Mouse (Mus musculus) midbrain, embryonic 10.5 days (tissue): ENCODE data around the gene Lmo1. TPM values are rescaled to one million over a fixed set of nuclear protein-coding genes. Genes with fewer than 3 reads are reported as not detected.
"Not testable (repeated sequence)": the region's sequence is repeated elsewhere in the genome, so short reads cannot be mapped to it uniquely, and the experiment has no call there.

ENCODE experiments used
- DNase-seq: peaks from one replicate; pipeline ENCODE4 v3.0.0-alpha.2; 2017; ENCODE audit warnings: low spot score
- H3K27ac ChIP-seq: fragments of 300-500 bp; sonication (generic); replicated peaks from 2 replicates; pipeline ENCODE4 v1.5.1; 2016; ENCODE audit warnings: mild to moderate bottlenecking
- H3K27me3 ChIP-seq: fragments of 300-500 bp; sonication (generic); 2 replicates; pipeline ENCODE4 v1.6.1; 2016; ENCODE audit warnings: low read depth, mild to moderate bottlenecking; ENCODE audit not compliant: poor library complexity, severe bottlenecking
- H3K36me3 ChIP-seq: fragments of 300-500 bp; sonication (generic); 2 replicates; pipeline ENCODE4 v1.6.1; 2016; ENCODE audit warnings: mild to moderate bottlenecking, moderate library complexity
- H3K4me1 ChIP-seq: fragments of 300-500 bp; sonication (generic); 2 replicates; pipeline ENCODE4 v1.6.1; 2016
- H3K4me3 ChIP-seq: fragments of 300-500 bp; sonication (generic); 2 replicates; pipeline ENCODE4 v1.5.1; 2016; ENCODE audit warnings: mild to moderate bottlenecking, moderate library complexity
- H3K9me3 ChIP-seq: fragments of 300-500 bp; sonication (generic); replicated peaks from 2 replicates; pipeline ENCODE4 v1.6.1; 2016; ENCODE audit warnings: mild to moderate bottlenecking
- WGBS: fragments of 180-500 bp; shearing (Covaris S2); methylation state at CpG from one replicate; pipeline ENCODE4 v1.1.7; 2016; 5-methylcytosine and 5-hydroxymethylcytosine counted together
- polyA plus RNA-seq: library from polyadenylated mRNA; unstranded; fragments of >200 nt; fragmentation: Nextera tagmentation; extraction: Ambion mirVana; gene quantifications from 2 replicates; pipeline ENCODE4 v1.2.1, GENCODE M21; 2016

Lmo1 gene
- polyA plus RNA-seq, 1 experiment from 2014 or later, result 34.8 TPM

DNA sequence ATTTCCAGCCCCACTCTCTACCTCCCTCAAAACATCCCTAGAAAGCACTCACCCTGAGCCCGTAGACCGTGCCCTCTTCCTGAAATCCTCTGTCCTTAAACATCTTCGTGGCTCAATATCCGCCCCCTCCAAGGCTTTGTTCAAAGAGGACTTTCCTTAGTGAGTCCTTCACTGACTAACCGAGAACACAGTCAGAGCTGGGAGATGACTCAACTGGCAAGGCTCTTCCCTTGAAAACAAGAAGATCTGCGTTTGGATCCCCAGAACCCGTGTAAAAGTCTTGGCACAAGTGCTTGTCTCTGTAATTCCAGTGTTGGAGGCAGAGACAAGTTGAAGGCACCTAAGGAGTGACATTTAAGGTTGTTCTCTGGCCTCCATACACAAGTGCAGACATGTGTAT is 80.7 kb downstream of the Lmo1 start:
- Histone ChIP-seq H3K9me3 (no peaks in the 10 kb centered on the region), H3K4me1 (peaks cover 6% of the 10 kb centered on the region), H3K27me3 (no peaks in the 10 kb centered on the region), H3K36me3 (no peaks in the 10 kb centered on the region), H3K4me3 (no peak overlapping the region), H3K27ac (no peak overlapping the region)
- DNase-seq, result no peak
- WGBS, result no CpG with 5 or more reads among the region's 7 CpGs

DNA sequence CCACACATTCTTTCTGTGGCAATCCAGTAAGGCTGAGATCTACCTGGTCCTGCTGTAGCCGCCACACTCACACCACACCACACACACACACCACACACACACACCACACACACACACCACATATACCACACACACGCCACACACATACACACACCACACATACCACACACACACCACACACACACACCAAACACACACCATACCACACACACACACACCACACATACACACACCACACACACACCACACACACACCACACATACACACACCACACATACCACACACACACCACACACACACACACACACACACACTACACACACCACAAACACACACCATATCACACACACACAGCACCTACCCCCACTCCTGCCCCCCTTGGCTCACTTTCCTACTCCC is 83.7 kb downstream of the Lmo1 start:
- not testable (repeated sequence) for H3K4me1 ChIP-seq, H3K36me3 ChIP-seq, DNase-seq, H3K27ac ChIP-seq, H3K9me3 ChIP-seq, H3K4me3 ChIP-seq, H3K27me3 ChIP-seq
- WGBS, result no CpG with 5 or more reads among the region's 2 CpGs

Other genes with a start within 250 kb of the Lmo1 start
- gene Nlrp10, start 245.0 kb downstream of the Lmo1 start, polyA plus RNA-seq, result not detected in 2 replicates
- gene Eif3f, start 240.8 kb downstream of the Lmo1 start, polyA plus RNA-seq, result 75.4 and 76.0 TPM in 2 replicates
- gene Tub, start 224.9 kb downstream of the Lmo1 start, polyA plus RNA-seq, result 5.4 and 8.9 TPM in 2 replicates
- gene Ric3, start 91.9 kb downstream of the Lmo1 start, polyA plus RNA-seq, result 19.8 and 23.4 TPM in 2 replicates